Mouse (Mus musculus) forebrain, embryonic 16.5 days (tissue): ENCODE data around the gene Nsun2. TPM values are rescaled to one million over a fixed set of nuclear protein-coding genes. Genes with fewer than 3 reads are reported as not detected.

ENCODE experiments used
- ATAC-seq: fragments of 200-750 bp; cut with Nextera tagmentation; 2 replicates; pipeline ENCODE4 v1.8.0; 2017; ENCODE audit warnings: mild to moderate bottlenecking, moderate library complexity
- H3K27ac ChIP-seq: fragments of 300-500 bp; sonication (generic); 2 replicates; pipeline ENCODE4 v1.5.1; 2014; ENCODE audit warnings: low read length, control low read depth
- H3K27me3 ChIP-seq: fragments of 300-500 bp; sonication (generic); replicated peaks from 2 replicates; pipeline ENCODE4 v1.6.1; 2014; ENCODE audit warnings: low read length; ENCODE audit not compliant: control insufficient read depth, insufficient read depth
- H3K36me3 ChIP-seq: fragments of 300-500 bp; sonication (generic); 2 replicates; pipeline ENCODE4 v1.6.1; 2014; ENCODE audit not compliant: control insufficient read depth, insufficient read depth
- H3K4me1 ChIP-seq: fragments of 300-500 bp; sonication (generic); replicated peaks from 2 replicates; pipeline ENCODE4 v1.6.1; 2014; ENCODE audit warnings: low read length; ENCODE audit not compliant: control insufficient read depth, insufficient read depth
- H3K4me2 ChIP-seq: fragments of 300-500 bp; sonication (generic); 2 replicates; pipeline ENCODE4 v1.6.1; 2014; ENCODE audit warnings: mild to moderate bottlenecking, low read length, control low read depth
- H3K4me3 ChIP-seq: fragments of 300-500 bp; sonication (generic); replicated peaks from 2 replicates; pipeline ENCODE4 v1.5.1; 2014; ENCODE audit warnings: mild to moderate bottlenecking, low read length, control low read depth
- H3K9ac ChIP-seq: fragments of 300-500 bp; sonication (generic); replicated peaks from 2 replicates; pipeline ENCODE4 v1.6.1; 2014; ENCODE audit warnings: low read depth, low read length, control low read depth
- H3K9me3 ChIP-seq: fragments of 300-500 bp; sonication (generic); 2 replicates; pipeline ENCODE4 v1.6.1; 2016; ENCODE audit warnings: low read length; ENCODE audit not compliant: control insufficient read depth
- WGBS: fragments of 180-500 bp; shearing (Covaris S2); extraction: QIAGEN DNeasy Blood & Tissue Kit; methylation state at CpG from one replicate; pipeline ENCODE4 v1.1.7; 2014; 5-methylcytosine and 5-hydroxymethylcytosine counted together
- polyA plus RNA-seq: library from polyadenylated mRNA; unstranded; fragments of >200 nt; fragmentation: Nextera tagmentation; extraction: Ambion mirVana; gene quantifications from 2 replicates; pipeline ENCODE4 v1.2.1, GENCODE M21; 2015

The Nsun2 gene
- polyA plus RNA-seq, 1 experiment from 2014 or later, result 90.8 TPM

DNA sequence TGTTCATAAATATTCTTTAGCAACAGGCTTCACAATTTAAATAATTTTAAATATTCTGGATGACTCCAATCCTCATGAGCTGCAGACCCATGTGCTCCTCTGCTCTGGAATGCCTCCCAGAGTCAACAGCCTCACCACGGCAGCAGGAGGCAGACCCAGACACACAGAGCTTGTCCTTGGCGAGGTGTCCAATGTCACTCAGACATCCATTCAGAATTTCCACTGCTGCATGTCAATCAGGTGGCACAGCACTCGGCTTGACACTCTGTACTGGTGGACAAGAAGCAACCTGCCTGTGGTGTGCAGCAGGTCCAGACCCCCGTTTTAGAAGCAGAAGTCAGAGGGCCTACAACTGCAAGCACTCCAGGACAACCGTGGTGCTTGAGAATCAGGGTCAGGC is 35.3 kb upstream of the Nsun2 start:
- H3K9me3 ChIP-seq, result no peaks in the 10 kb centered on the region
- H3K27me3 ChIP-seq, result no peaks in the 10 kb centered on the region
- no peaks in the 10 kb centered on the region for H3K4me1 ChIP-seq
- H3K36me3 ChIP-seq, result peaks cover 39% of the 10 kb centered on the region
- no peak overlapping the region for H3K9ac ChIP-seq
- ATAC-seq, result no peak
- WGBS, result 86% methylated on average over 5 of the region's 5 CpGs
- no peak overlapping the region for H3K4me2 ChIP-seq
- no peak overlapping the region for H3K27ac ChIP-seq
- H3K4me3 ChIP-seq, result no peak overlapping the region

- Histone ChIP-seq H3K4me3 (no peak overlapping the region), H3K4me1 (no peaks in the 10 kb centered on the region), H3K36me3 (peaks cover 53% of the 10 kb centered on the region), H3K27me3 (no peaks in the 10 kb centered on the region), H3K4me2 (no peak overlapping the region), H3K27ac (no peak overlapping the region), H3K9ac (no peak overlapping the region), H3K9me3 (no peaks in the 10 kb centered on the region)
- 95% methylated on average over 14 of the region's 14 CpGs for WGBS
- ATAC-seq, result no peak
Measured at GRCm38 (mm10) chr13:69502157-69502750, 31.3 kb upstream of the Nsun2 start.

GRCm38 (mm10) chr13:69502863-69503262 is 30.7 kb upstream of the Nsun2 start:
- Histone ChIP-seq H3K9ac (no peak overlapping the region), H3K9me3 (no peaks in the 10 kb centered on the region), H3K36me3 (peaks cover 57% of the 10 kb centered on the region), H3K4me3 (no peak overlapping the region), H3K27me3 (no peaks in the 10 kb centered on the region), H3K27ac (no peak overlapping the region), H3K4me2 (no peak overlapping the region), H3K4me1 (no peaks in the 10 kb centered on the region)
- ATAC-seq, result no peak
- WGBS, result 87% methylated on average over 5 of the region's 5 CpGs

DNA sequence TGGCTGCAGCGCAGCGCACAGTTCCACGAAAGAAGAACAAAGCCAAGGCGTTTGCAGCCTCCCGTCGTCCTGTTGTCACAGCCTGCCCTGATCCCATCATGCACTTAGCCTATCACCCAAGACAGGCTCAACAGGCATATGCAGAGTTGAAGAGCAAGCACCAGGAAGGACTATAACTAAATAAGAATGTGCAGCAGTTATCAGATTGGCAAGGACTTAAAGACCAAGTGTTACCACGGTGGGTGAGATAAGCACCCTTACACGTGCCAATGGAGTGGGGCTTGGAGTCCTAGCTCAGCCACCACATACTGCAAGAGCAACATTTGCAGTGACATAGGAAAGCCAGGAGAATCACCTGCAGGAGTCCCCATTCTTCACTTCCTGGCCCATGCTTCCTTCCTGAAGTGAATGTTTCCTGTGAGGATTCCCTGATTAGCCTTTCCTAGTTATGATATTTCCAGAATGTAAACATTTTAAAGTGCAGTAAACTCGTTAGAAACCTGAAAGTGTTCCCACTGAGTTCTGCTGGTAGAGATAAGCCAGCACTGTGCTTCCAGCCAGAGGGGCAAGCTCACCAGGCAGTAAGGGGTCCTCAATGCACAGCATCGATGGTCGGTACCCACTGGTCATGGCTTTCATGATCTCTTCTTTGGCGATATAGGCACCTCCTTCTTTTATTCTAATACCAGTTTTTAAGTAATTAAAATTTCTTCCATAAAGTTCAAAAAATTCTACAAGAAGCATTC is 27.0 kb upstream of the Nsun2 start:
- H3K27ac ChIP-seq, result no peak overlapping the region
- H3K4me2 ChIP-seq, result no peak overlapping the region
- no peak overlapping the region for H3K9ac ChIP-seq
- peaks cover 45% of the 10 kb centered on the region for H3K36me3 ChIP-seq
- no peaks in the 10 kb centered on the region for H3K9me3 ChIP-seq
- no peak overlapping the region for H3K4me3 ChIP-seq
- H3K27me3 ChIP-seq, result no peaks in the 10 kb centered on the region
- ATAC-seq, result no peak
- H3K4me1 ChIP-seq, result no peaks in the 10 kb centered on the region
- 92% methylated on average over 12 of the region's 12 CpGs for WGBS

- no peak overlapping the region for H3K9ac ChIP-seq
- H3K9me3 ChIP-seq, result no peaks in the 10 kb centered on the region
- H3K4me1 ChIP-seq, result no peaks in the 10 kb centered on the region
- H3K4me2 ChIP-seq, result no peak overlapping the region
- WGBS, result over 99% methylated on average over 3 of the region's 3 CpGs
- H3K27ac ChIP-seq, result no peak overlapping the region
- H3K27me3 ChIP-seq, result no peaks in the 10 kb centered on the region
- ATAC-seq, result no peak
- peaks cover 40% of the 10 kb centered on the region for H3K36me3 ChIP-seq
- H3K4me3 ChIP-seq, result no peak overlapping the region
Measured at GRCm38 (mm10) chr13:69507666-69508065, 25.9 kb upstream of the Nsun2 start.

- Histone ChIP-seq H3K4me2 (no peak overlapping the region), H3K4me3 (no peak overlapping the region), H3K36me3 (peaks cover 36% of the 10 kb centered on the region), H3K9ac (no peak overlapping the region), H3K27ac (no peak overlapping the region), H3K4me1 (no peaks in the 10 kb centered on the region), H3K27me3 (no peaks in the 10 kb centered on the region), H3K9me3 (no peaks in the 10 kb centered on the region)
- ATAC-seq, result peak; percentile 74
- WGBS, result 61% methylated on average over 9 of the region's 9 CpGs
Measured at GRCm38 (mm10) chr13:69509391-69510244, 23.9 kb upstream of the Nsun2 start.

DNA sequence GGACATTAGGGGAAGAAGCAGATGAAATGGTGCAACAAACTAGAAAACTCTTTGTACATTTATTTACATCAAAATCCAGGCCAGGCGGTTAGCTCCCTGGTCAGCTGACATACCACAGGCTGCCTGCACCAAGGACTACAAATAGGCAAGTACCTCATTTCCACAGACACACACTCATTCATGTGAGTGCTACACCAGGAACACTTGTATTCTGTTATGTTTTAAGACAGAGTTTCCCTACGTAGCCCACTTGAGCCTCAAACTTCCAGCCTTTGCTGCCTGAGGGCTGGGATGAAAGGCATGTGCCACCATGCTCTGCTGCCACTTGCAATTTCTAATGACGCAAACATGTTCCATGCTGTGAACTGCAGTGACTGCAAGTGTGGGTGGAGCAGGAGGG is 18.5 kb upstream of the Nsun2 start:
- Histone ChIP-seq H3K27me3 (no peaks in the 10 kb centered on the region), H3K4me2 (no peak overlapping the region), H3K36me3 (peaks cover 14% of the 10 kb centered on the region), H3K9ac (no peak overlapping the region), H3K4me1 (no peaks in the 10 kb centered on the region), H3K9me3 (no peaks in the 10 kb centered on the region), H3K4me3 (no peak overlapping the region), H3K27ac (no peak overlapping the region)
- WGBS, result 82% methylated on average over 3 of the region's 3 CpGs
- ATAC-seq, result no peak

GRCm38 (mm10) chr13:69517445-69517844 is 16.1 kb upstream of the Nsun2 start:
- Histone ChIP-seq H3K27ac (no peak overlapping the region), H3K4me3 (no peak overlapping the region), H3K4me1 (no peaks in the 10 kb centered on the region), H3K9ac (no peak overlapping the region), H3K9me3 (no peaks in the 10 kb centered on the region), H3K4me2 (no peak overlapping the region), H3K27me3 (no peaks in the 10 kb centered on the region), H3K36me3 (peaks cover 5% of the 10 kb centered on the region; the same call in 1 of the 2 replicates)
- WGBS, result 89% methylated on average over 6 of the region's 6 CpGs
- ATAC-seq, result no peak

- no peaks in the 10 kb centered on the region for H3K27me3 ChIP-seq
- H3K9ac ChIP-seq, result no peak overlapping the region
- ATAC-seq, result no peak
- H3K36me3 ChIP-seq, result no peaks in the 10 kb centered on the region
- WGBS, result 71% methylated on average over 6 of the region's 6 CpGs
- no peak overlapping the region for H3K27ac ChIP-seq
- H3K4me1 ChIP-seq, result 0 out of 2 replicates have a peak, but pooled peaks cover 8% of the 10 kb centered on the region
- H3K9me3 ChIP-seq, result no peaks in the 10 kb centered on the region
- no peak overlapping the region for H3K4me3 ChIP-seq
- no peak overlapping the region for H3K4me2 ChIP-seq
Measured at GRCm38 (mm10) chr13:69519137-69519536, 14.4 kb upstream of the Nsun2 start.
